Mouse (Mus musculus) liver, embryonic 15.5 days (tissue): ENCODE data around the gene Hist2h2be. TPM values are rescaled to one million over a fixed set of nuclear protein-coding genes. Genes with fewer than 3 reads are reported as not detected.
"Not testable (repeated sequence)": the region's sequence is repeated elsewhere in the genome, so short reads cannot be mapped to it uniquely, and the experiment has no call there.

ENCODE experiments used
- ATAC-seq: fragments of 200-750 bp; cut with Nextera tagmentation; 2 replicates; pipeline ENCODE4 v1.8.0; 2017; ENCODE audit warnings: moderate number of reproducible peaks, mild to moderate bottlenecking, moderate library complexity; ENCODE audit not compliant: insufficient read depth
- H3K27ac ChIP-seq: fragments of 300-500 bp; sonication (generic); replicated peaks from 2 replicates; pipeline ENCODE4 v1.5.1; 2015; ENCODE audit warnings: mild to moderate bottlenecking, inconsistent platforms
- H3K27me3 ChIP-seq: fragments of 300-500 bp; sonication (generic); 2 replicates; pipeline ENCODE4 v1.6.1; 2015; ENCODE audit warnings: mild to moderate bottlenecking, inconsistent platforms
- H3K36me3 ChIP-seq: fragments of 300-500 bp; sonication (generic); replicated peaks from 2 replicates; pipeline ENCODE4 v1.6.1; 2015; ENCODE audit warnings: moderate library complexity, mild to moderate bottlenecking, inconsistent platforms
- H3K4me1 ChIP-seq: fragments of 300-500 bp; sonication (generic); replicated peaks from 2 replicates; pipeline ENCODE4 v1.6.1; 2015; ENCODE audit warnings: inconsistent platforms
- H3K4me2 ChIP-seq: fragments of 300-500 bp; sonication (generic); 2 replicates; pipeline ENCODE4 v1.6.1; 2015; ENCODE audit warnings: moderate library complexity, mild to moderate bottlenecking, inconsistent platforms
- H3K4me3 ChIP-seq: fragments of 300-500 bp; sonication (generic); replicated peaks from 2 replicates; pipeline ENCODE4 v1.5.1; 2015; ENCODE audit warnings: mild to moderate bottlenecking, inconsistent platforms
- H3K9ac ChIP-seq: fragments of 300-500 bp; sonication (generic); 2 replicates; pipeline ENCODE4 v1.6.1; 2015; ENCODE audit warnings: moderate library complexity, mild to moderate bottlenecking, inconsistent platforms
- H3K9me3 ChIP-seq: fragments of 300-500 bp; sonication (generic); replicated peaks from 2 replicates; pipeline ENCODE4 v1.6.1; 2016; ENCODE audit warnings: inconsistent platforms
- WGBS: fragments of 180-500 bp; shearing (Covaris S2); methylation state at CpG from one replicate; pipeline ENCODE4 v1.1.7; 2015; ENCODE audit warnings: mixed read lengths; ENCODE audit not compliant: insufficient replicate concordance; 5-methylcytosine and 5-hydroxymethylcytosine counted together
- polyA plus RNA-seq: library from polyadenylated mRNA; unstranded; fragments of >200 nt; fragmentation: Nextera tagmentation; extraction: Ambion mirVana; gene quantifications from 2 replicates; pipeline ENCODE4 v1.2.1, GENCODE M21; 2015

Hist2h2be gene
- polyA plus RNA-seq, 1 experiment from 2014 or later = 6.5 TPM

DNA sequence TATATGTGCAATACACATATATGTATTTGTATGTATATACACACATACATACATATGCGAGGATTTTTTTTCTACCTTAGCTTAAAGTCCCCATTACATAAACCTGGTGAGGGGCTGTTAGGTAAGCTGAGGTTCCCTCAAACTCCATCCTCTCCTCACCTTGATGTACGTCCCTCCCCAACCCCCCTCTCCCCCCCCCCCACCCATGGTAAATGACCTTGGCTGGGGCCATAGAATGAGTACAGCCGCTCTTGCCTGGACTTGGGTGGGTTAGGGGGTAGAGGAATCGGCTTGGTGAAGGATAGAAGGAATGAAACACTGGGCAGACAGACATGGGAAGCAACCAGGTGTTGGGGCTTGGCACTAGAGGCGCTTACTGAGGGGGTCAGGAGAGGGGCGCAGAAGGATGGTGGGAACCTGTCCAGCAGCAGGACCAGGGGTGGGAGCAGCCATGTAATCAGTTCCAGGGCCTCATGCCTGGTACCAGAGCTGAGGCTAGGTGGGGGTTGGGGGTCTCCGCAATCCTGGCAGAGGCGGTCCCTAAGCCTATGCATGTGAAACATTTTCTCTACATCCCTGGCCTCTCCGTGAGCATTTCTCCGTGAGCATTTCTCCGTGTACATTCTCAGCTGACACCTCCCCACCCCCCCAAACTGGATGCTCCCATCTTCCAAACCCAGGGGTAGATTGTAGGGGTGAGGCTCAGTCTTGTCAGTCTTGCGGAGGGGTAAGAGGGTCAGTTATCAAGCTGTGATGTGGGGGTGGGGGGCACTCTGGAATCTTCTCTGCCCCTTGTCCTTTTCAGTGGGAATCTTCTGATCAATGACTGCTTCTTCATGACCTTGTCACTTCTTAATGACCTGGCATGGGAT, 39.2 kb upstream of the Hist2h2be start:
- no peak for ATAC-seq
- WGBS = 44% methylated on average over 12 of the region's 12 CpGs
- H3K9ac ChIP-seq = no peak overlapping the region

DNA sequence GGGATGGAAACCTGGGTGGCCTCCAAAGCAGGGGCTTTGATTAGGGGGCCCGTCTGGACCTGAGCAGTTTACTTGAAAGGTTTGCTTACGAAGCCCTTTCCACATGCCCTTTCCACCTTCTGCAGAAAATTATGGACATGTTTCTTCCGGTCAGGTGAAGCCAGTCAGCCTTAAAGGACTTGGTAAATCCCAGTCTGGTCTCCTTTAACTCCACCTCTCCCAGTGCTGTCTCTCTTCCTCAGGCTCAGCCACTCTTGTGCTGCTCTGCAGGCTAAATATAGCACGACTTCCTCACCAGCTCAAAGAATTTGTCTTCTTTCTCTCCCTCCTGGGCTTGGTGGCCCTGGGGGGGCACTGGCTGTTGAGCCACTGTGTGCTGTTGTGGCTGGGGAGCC, 38.5 kb upstream of the Hist2h2be start:
- H3K36me3 ChIP-seq = peaks cover 15% of the 10 kb centered on the region
- 23% methylated on average over 4 of the region's 4 CpGs for WGBS
- H3K27me3 ChIP-seq = peaks cover 51% of the 10 kb centered on the region
- no peaks in the 10 kb centered on the region for H3K9me3 ChIP-seq
- H3K27ac ChIP-seq = no peak overlapping the region
- H3K4me2 ChIP-seq = no peak overlapping the region
- peaks cover 12% of the 10 kb centered on the region for H3K4me1 ChIP-seq
- no peak overlapping the region for H3K9ac ChIP-seq
- no peak for ATAC-seq
- no peak overlapping the region for H3K4me3 ChIP-seq

More for the DNA sequence above, 39.2 kb upstream of the Hist2h2be start:
- peaks cover 12% of the 10 kb centered on the region for H3K4me1 ChIP-seq
- no peak overlapping the region for H3K27ac ChIP-seq
- peaks cover 48% of the 10 kb centered on the region for H3K27me3 ChIP-seq
- peaks cover 19% of the 10 kb centered on the region for H3K36me3 ChIP-seq
- H3K9me3 ChIP-seq = no peaks in the 10 kb centered on the region
- H3K4me3 ChIP-seq = no peak overlapping the region
- H3K4me2 ChIP-seq = peak overlapping the region; percentile 67

DNA sequence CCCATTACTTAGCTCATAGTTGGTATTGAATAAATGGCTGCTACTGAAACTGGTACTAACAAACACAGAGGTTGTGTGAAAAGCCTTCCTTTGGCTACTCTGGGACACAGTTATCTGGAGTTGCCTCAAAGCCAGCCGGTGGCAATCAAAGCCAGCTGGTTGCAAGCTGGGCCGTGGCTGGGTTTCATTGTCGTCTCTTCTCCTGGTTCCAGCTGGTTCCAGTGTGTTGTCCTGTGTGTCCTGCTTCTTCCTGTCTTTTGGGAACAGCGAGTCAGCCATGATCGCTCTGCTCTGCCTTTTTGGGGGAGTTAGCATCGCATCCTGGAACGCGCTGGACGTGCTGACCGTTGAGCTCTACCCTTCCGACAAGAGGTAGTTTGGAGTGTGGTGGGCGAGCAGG, 27.9 kb upstream of the Hist2h2be start:
- no peak overlapping the region for H3K4me2 ChIP-seq
- no peak overlapping the region for H3K27ac ChIP-seq
- no peak overlapping the region for H3K9ac ChIP-seq
- H3K36me3 ChIP-seq = no peaks in the 10 kb centered on the region
- H3K9me3 ChIP-seq = no peaks in the 10 kb centered on the region
- no peak overlapping the region for H3K4me3 ChIP-seq
- H3K4me1 ChIP-seq = peaks cover 20% of the 10 kb centered on the region
- ATAC-seq = no peak
- peaks cover 19% of the 10 kb centered on the region for H3K27me3 ChIP-seq
- WGBS = 61% methylated on average over 12 of the region's 12 CpGs

DNA sequence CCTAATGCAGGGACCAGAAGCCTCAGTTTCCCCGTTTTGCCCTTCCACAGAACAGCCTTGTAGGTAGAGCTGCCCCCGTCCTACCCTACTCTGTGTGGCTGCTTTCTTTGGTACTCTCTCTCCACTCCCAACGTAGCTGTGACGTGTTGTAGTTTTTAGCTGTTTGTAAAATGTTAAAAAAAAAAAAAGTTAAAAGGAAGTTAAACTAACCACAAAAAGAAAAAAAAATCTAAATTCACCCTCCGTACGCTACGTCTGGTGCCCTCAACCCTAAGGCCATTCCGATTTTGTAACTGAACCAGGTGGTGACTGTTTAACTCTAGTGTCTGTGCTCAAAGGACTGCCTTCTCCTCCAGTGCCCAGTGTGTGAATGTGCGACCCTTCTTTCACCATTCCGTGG, 26.0 kb upstream of the Hist2h2be start:
- WGBS = 55% methylated on average over 10 of the region's 10 CpGs
- Histone ChIP-seq H3K4me3 (no peak overlapping the region), H3K9ac (no peak overlapping the region), H3K4me2 (no peak overlapping the region), H3K27ac (no peak overlapping the region), H3K27me3 (peaks cover 19% of the 10 kb centered on the region), H3K4me1 (peaks cover 31% of the 10 kb centered on the region), H3K36me3 (no peaks in the 10 kb centered on the region), H3K9me3 (no peaks in the 10 kb centered on the region)
- ATAC-seq = no peak

DNA sequence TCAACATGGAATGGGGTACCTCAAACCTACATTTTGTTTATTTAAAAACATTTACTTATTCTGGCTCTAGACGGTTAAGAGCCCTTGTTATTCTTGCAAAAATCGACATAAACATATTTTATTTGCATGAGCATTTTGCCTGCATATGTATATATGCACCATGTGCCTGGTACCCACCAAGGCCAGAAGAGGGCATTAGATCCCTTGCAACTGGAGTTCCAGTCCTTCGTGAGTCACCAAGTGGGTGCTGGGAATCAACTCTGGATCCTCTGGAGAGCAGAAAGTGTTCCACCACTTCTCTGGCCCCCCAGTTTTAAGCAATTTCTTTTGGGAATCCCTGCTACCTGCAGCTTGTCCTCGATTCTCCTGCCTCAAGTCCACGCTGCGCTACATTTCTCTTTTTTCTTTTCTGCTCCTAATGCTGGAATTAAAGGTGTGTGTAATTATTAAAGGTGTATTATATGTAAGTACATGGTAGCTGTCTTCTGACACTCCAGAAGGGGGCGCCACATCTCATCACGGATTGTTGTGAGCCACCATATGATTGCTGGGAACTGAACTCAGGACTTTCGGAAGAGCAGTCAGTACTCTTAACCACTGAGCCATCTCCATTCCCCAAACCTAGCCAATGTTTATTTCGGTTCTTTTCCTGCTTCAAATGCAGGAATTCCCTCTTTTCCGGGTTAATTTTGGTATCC, 25.2 kb upstream of the Hist2h2be start:
- Histone ChIP-seq H3K36me3 (no peaks in the 10 kb centered on the region), H3K9me3 (no peaks in the 10 kb centered on the region), H3K4me1 (peaks cover 31% of the 10 kb centered on the region), H3K4me3 (no peak overlapping the region), H3K27ac (no peak overlapping the region), H3K27me3 (peaks cover 19% of the 10 kb centered on the region), H3K9ac (no peak overlapping the region), H3K4me2 (peak overlapping the region; percentile 99; the same call in 1 of the 2 replicates)
- WGBS = 86% methylated on average over 11 of the region's 11 CpGs
- no peak for ATAC-seq

DNA sequence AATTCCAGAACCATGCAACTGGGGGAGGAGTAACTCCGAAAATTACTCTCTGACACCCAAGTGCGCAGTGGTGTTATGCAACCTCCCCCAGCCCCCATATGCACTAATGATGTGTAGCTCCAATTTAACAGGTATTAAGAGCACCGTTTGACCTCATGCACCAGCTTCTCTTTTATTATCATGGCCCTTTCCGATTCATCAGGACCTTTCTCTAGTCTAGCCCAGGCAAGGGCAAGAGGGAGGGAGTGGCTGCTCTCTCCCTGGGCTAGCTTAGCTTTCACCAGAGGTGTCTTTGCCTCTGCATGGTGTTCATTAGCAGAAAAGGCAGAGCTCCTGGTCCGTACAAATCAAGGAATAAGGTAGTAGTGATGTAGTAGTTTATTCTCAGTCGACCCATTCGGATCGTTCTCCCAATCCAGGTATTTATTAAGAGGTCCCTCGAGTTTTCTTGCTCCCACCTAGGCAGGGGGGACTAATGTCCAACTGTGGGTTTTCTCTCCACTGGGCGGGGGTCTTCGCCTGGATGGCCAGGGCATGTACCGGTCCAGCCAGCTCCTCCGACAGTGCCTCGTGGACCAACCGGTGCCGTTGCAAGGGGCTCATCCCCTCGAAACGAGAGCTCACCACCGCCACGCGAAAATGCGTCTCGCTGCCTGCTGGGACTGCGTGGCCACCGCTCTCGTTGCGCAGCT, 24.3 kb upstream of the Hist2h2be start:
- H3K9me3 ChIP-seq = no peaks in the 10 kb centered on the region
- H3K4me3 ChIP-seq = peak overlapping the region; percentile 73
- peaks cover 19% of the 10 kb centered on the region for H3K27me3 ChIP-seq
- ATAC-seq = no peak
- WGBS = 16% methylated on average over 27 of the region's 27 CpGs
- H3K36me3 ChIP-seq = no peaks in the 10 kb centered on the region
- H3K4me2 ChIP-seq = peak overlapping the region; percentile 99
- H3K4me1 ChIP-seq = peaks cover 31% of the 10 kb centered on the region
- H3K27ac ChIP-seq = peak overlapping the region; percentile 90
- peak overlapping the region; percentile 73 for H3K9ac ChIP-seq

DNA sequence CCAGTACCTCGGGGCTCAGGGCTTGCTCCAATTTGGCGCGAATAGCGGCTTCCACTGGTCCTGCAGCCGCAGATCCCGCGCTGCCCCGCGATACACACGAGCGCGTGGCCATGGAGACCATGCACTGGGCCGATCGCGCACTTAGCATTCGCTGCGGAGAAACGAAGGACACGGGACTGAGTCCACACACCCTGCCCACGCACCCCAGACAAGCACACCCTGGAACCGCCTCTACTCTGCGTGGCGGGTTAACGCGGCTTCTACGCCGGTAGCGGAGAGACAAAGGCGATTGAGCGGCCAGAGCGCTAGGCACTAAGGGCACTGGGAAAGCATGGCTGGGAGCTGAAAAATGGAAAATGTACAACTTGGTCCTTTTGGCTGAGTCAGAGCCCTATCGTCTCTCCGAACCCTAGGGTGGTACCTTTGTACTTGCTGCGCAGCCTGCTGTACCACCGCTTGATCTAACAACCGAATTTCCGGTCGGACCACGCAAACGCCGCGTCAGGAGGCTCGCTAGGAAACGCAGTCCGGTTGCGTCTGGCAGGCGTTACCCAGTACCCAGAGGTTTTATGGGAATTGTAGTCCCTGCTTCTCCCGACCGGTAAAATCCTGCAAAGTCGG, 23.7 kb upstream of the Hist2h2be start:
- Histone ChIP-seq H3K36me3 (no peaks in the 10 kb centered on the region), H3K9me3 (no peaks in the 10 kb centered on the region), H3K4me2 (peak overlapping the region; percentile 99), H3K27ac (peak overlapping the region; percentile 90), H3K27me3 (peaks cover 16% of the 10 kb centered on the region), H3K9ac (peak overlapping the region; percentile 73), H3K4me1 (peaks cover 31% of the 10 kb centered on the region), H3K4me3 (peak overlapping the region; percentile 73)
- WGBS = under 1% methylated on average over 50 of the region's 50 CpGs
- ATAC-seq = peak; percentile 85

DNA sequence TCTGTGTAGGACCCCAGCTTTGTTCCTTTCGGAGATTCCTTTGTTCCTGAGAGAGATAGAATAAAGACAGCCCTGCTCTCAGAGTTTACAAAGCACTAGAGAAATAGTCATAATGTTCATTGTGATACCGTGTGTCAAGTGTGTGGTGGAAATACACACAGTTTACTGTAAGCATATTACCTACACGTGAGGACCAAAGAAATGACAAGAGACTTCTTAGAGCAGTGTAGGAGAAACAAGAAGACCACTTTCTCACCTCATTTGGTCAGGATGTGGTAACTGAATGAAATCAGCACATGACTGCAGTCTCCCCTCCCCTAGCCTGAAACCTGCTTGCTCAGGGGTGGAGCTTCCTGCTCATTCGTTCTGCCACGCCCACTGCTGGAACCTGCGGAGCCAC, 22.7 kb upstream of the Hist2h2be start:
- H3K9ac ChIP-seq = peak overlapping the region; percentile 57
- H3K27ac ChIP-seq = peak overlapping the region; percentile 63
- peaks cover 6% of the 10 kb centered on the region for H3K27me3 ChIP-seq
- peak; percentile 38 for ATAC-seq
- H3K9me3 ChIP-seq = no peaks in the 10 kb centered on the region
- H3K4me3 ChIP-seq = peak overlapping the region; percentile 73
- WGBS = 4% methylated on average over 6 of the region's 6 CpGs
- peaks cover 31% of the 10 kb centered on the region for H3K4me1 ChIP-seq
- peak overlapping the region; percentile 99 for H3K4me2 ChIP-seq
- no peaks in the 10 kb centered on the region for H3K36me3 ChIP-seq

DNA sequence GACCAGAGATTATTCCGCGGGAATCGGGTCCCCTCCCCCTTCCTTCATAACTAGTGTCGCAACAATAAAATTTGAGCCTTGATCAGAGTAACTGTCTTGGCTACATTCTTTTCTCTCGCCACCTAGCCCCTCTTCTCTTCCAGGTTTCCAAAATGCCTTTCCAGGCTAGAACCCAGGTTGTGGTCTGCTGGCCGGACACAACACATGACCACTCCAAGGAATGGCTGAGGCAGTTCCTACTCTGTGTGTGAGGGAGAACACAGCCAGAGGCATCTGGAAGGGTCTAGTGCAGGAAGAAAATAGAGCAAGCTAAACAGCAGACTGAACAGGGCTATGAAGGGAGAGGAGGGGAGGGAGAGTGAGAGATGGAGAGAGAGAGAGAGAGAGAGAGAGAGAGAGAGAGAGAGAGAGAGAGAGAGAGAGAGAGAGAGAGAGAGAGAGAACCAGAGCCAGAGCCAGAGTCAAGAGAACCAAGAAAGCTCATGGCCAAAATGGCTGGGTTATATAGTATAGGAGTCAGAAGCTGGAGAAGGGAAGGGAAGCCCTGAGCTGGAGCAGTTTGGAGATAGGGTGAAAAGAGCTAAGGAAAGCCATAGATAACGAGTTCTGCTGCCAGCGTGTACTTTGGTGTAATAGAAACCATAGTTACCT, 22.2 kb upstream of the Hist2h2be start:
- H3K27ac ChIP-seq, H3K9ac ChIP-seq, H3K9me3 ChIP-seq, ATAC-seq, H3K27me3 ChIP-seq, H3K36me3 ChIP-seq, H3K4me3 ChIP-seq: not testable (repeated sequence)
- H3K4me1 ChIP-seq = peaks cover 31% of the 10 kb centered on the region
- 16% methylated on average over 8 of the region's 8 CpGs for WGBS
- peak overlapping the region; percentile 99 for H3K4me2 ChIP-seq

DNA sequence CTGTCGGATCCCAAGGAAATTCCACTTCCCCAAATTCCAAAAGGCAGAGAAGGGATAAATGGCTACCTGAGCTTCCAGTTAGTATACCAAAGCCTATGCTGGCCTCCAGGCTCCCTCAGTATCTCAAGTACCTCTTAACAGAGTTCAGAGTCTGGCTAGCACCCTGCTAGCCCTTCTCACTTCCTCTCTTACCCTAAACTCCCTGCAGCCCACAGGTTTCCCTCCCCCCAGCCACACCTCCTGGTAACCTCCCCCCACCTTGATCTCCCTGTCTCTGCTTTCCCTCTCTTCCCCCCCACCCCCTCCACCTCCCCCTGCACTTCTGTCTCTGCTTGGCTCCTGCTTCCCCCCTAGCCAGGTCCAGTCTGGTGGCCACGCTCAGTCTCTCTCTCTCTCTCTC, 21.2 kb upstream of the Hist2h2be start:
- Histone ChIP-seq H3K36me3 (no peaks in the 10 kb centered on the region), H3K27ac (no peak overlapping the region), H3K9ac (no peak overlapping the region), H3K4me1 (peaks cover 31% of the 10 kb centered on the region), H3K4me3 (no peak overlapping the region), H3K27me3 (no peaks in the 10 kb centered on the region), H3K4me2 (no peak overlapping the region), H3K9me3 (no peaks in the 10 kb centered on the region)
- 58% methylated on average over 2 of the region's 2 CpGs for WGBS
- ATAC-seq = no peak
